Mouse (Mus musculus): Measurements from ENCODE around the gene Crybg2. TPM values are rescaled to one million over a fixed set of nuclear protein-coding genes. Genes with fewer than 3 reads are reported as not detected.

Gene Crybg2
- polyA plus RNA-seq, 1 experiment: not detected

GRCm38 (mm10) chr4:134123680-134124551 lies 63.3 kb downstream of the Crybg2 start:
- peaks cover 5% of the 10 kb centered on the region for H3K36me3 ChIP-seq (ENCODE audit: control insufficient read depth, insufficient read depth)

GRCm38 (mm10) chr4:134125383-134126060 lies 64.9 kb downstream of the Crybg2 start:
- peaks cover 17% of the 10 kb centered on the region for H3K79me2 ChIP-seq (ENCODE audit: control insufficient read depth, insufficient read depth)
- peaks cover 5% of the 10 kb centered on the region for H3K36me3 ChIP-seq (ENCODE audit: control insufficient read depth, insufficient read depth)
- no peak overlapping the region for H3K4me3 ChIP-seq (ENCODE audit: insufficient read depth, poor library complexity, severe bottlenecking)
- TF ChIP-seq CEBPB (IDR thresholded peaks at IDR 0.05; ENCODE audit: low read depth): no peak
- no peak for TF ChIP-seq USF1 (IDR thresholded peaks at IDR 0.05; ENCODE audit: low read depth)
- no peak for TF ChIP-seq MYOD1 (IDR thresholded peaks at IDR 0.05; ENCODE audit: control insufficient read depth, insufficient read length, low read depth)
- no peak for TF ChIP-seq CTCF (IDR thresholded peaks at IDR 0.05; ENCODE audit: control insufficient read depth, insufficient read depth, insufficient read length)
- no peak for TF ChIP-seq FOSL1 (IDR thresholded peaks at IDR 0.05; ENCODE audit: insufficient read depth, low read length, poor library complexity, severe bottlenecking)
- TF ChIP-seq MYOG (IDR thresholded peaks at IDR 0.05; ENCODE audit: control insufficient read depth, extremely low read depth, insufficient read length): no peak
- TF ChIP-seq MAX (IDR thresholded peaks at IDR 0.05): no peak
- H3K27me3 ChIP-seq (ENCODE audit: control insufficient read depth, insufficient read depth, insufficient read length): no peaks in the 10 kb centered on the region
- H3ac ChIP-seq (ENCODE audit: control insufficient read depth, insufficient read length, low read depth): no peak overlapping the region
- peaks cover 8% of the 10 kb centered on the region for H3K79me3 ChIP-seq (ENCODE audit: low read depth)

More at GRCm38 (mm10) chr4:134123680-134124551, 63.3 kb downstream of the Crybg2 start:
- peaks cover 17% of the 10 kb centered on the region for H3K79me2 ChIP-seq (ENCODE audit: control insufficient read depth, insufficient read depth)
- no peak overlapping the region for H3ac ChIP-seq (ENCODE audit: control insufficient read depth, insufficient read length, low read depth)
- H3K4me3 ChIP-seq (ENCODE audit: insufficient read depth, poor library complexity, severe bottlenecking): no peak overlapping the region
- TF ChIP-seq MYOD1 (IDR thresholded peaks at IDR 0.05; ENCODE audit: control insufficient read depth, insufficient read length, low read depth): peak; percentile 13
- no peak for TF ChIP-seq MYOG (IDR thresholded peaks at IDR 0.05; ENCODE audit: control insufficient read depth, extremely low read depth, insufficient read length)
- TF ChIP-seq CTCF (IDR thresholded peaks at IDR 0.05; ENCODE audit: control insufficient read depth, insufficient read depth, insufficient read length): peak; percentile 85
- no peak for TF ChIP-seq USF1 (IDR thresholded peaks at IDR 0.05; ENCODE audit: low read depth)
- peak; percentile 27 for TF ChIP-seq MAX (IDR thresholded peaks at IDR 0.05)
- no peak for TF ChIP-seq FOSL1 (IDR thresholded peaks at IDR 0.05; ENCODE audit: insufficient read depth, low read length, poor library complexity, severe bottlenecking)
- peaks cover 8% of the 10 kb centered on the region for H3K79me3 ChIP-seq (ENCODE audit: low read depth)
- no peaks in the 10 kb centered on the region for H3K27me3 ChIP-seq (ENCODE audit: control insufficient read depth, insufficient read depth, insufficient read length)

- Histone ChIP-seq H3ac (ENCODE audit: control insufficient read depth, insufficient read length, low read depth) (no peak overlapping the region), H3K27me3 (ENCODE audit: control insufficient read depth, insufficient read depth, insufficient read length) (no peaks in the 10 kb centered on the region), H3K79me3 (ENCODE audit: low read depth) (peaks cover 8% of the 10 kb centered on the region), H3K4me3 (ENCODE audit: insufficient read depth, poor library complexity, severe bottlenecking) (no peak overlapping the region), H3K79me2 (ENCODE audit: control insufficient read depth, insufficient read depth) (peaks cover 17% of the 10 kb centered on the region), H3K36me3 (ENCODE audit: control insufficient read depth, insufficient read depth) (peaks cover 5% of the 10 kb centered on the region)
- no peak for TF ChIP-seq MYOD1 (IDR thresholded peaks at IDR 0.05; ENCODE audit: control insufficient read depth, insufficient read length, low read depth)
- TF ChIP-seq MYOG (IDR thresholded peaks at IDR 0.05; ENCODE audit: control insufficient read depth, extremely low read depth, insufficient read length): no peak
- no peak for TF ChIP-seq FOSL1 (IDR thresholded peaks at IDR 0.05; ENCODE audit: insufficient read depth, low read length, poor library complexity, severe bottlenecking)
- no peak for TF ChIP-seq MAX (IDR thresholded peaks at IDR 0.05)
- no peak for TF ChIP-seq USF1 (IDR thresholded peaks at IDR 0.05; ENCODE audit: low read depth)
- TF ChIP-seq CTCF (IDR thresholded peaks at IDR 0.05; ENCODE audit: control insufficient read depth, insufficient read depth, insufficient read length): no peak
- no peak for TF ChIP-seq CEBPB (IDR thresholded peaks at IDR 0.05; ENCODE audit: low read depth)
Measured at GRCm38 (mm10) chr4:134126300-134127120, 65.9 kb downstream of the Crybg2 start.

GRCm38 (mm10) chr4:134127121-134127455 lies 66.5 kb downstream of the Crybg2 start:
- no peak for TF ChIP-seq MAX (IDR thresholded peaks at IDR 0.05)
- no peak for TF ChIP-seq FOSL1 (IDR thresholded peaks at IDR 0.05; ENCODE audit: insufficient read depth, low read length, poor library complexity, severe bottlenecking)
- no peak for TF ChIP-seq USF1 (IDR thresholded peaks at IDR 0.05; ENCODE audit: low read depth)
- no peak for TF ChIP-seq CTCF (IDR thresholded peaks at IDR 0.05; ENCODE audit: control insufficient read depth, insufficient read depth, insufficient read length)
- TF ChIP-seq MYOG (IDR thresholded peaks at IDR 0.05; ENCODE audit: control insufficient read depth, extremely low read depth, insufficient read length): no peak
- TF ChIP-seq MYOD1 (IDR thresholded peaks at IDR 0.05; ENCODE audit: control insufficient read depth, insufficient read length, low read depth): no peak
- no peak for TF ChIP-seq CEBPB (IDR thresholded peaks at IDR 0.05; ENCODE audit: low read depth)
- peaks cover 5% of the 10 kb centered on the region for H3K36me3 ChIP-seq (ENCODE audit: control insufficient read depth, insufficient read depth)
- no peak overlapping the region for H3ac ChIP-seq (ENCODE audit: control insufficient read depth, insufficient read length, low read depth)
- peaks cover 8% of the 10 kb centered on the region for H3K79me3 ChIP-seq (ENCODE audit: low read depth)
- H3K4me3 ChIP-seq (ENCODE audit: insufficient read depth, poor library complexity, severe bottlenecking): no peak overlapping the region
- no peaks in the 10 kb centered on the region for H3K27me3 ChIP-seq (ENCODE audit: control insufficient read depth, insufficient read depth, insufficient read length)
- H3K79me2 ChIP-seq (ENCODE audit: control insufficient read depth, insufficient read depth): peaks cover 17% of the 10 kb centered on the region

- TF ChIP-seq MAX (IDR thresholded peaks at IDR 0.05) (no peak), MYOG (IDR thresholded peaks at IDR 0.05; ENCODE audit: control insufficient read depth, extremely low read depth, insufficient read length) (no peak), CTCF (IDR thresholded peaks at IDR 0.05; ENCODE audit: control insufficient read depth, insufficient read depth, insufficient read length) (no peak)
- Histone ChIP-seq H3K79me3 (ENCODE audit: low read depth) (peaks cover 8% of the 10 kb centered on the region), H3K27me3 (ENCODE audit: control insufficient read depth, insufficient read depth, insufficient read length) (no peaks in the 10 kb centered on the region), H3K4me3 (ENCODE audit: insufficient read depth, poor library complexity, severe bottlenecking) (peak overlapping the region; percentile 64), H3ac (ENCODE audit: control insufficient read depth, insufficient read length, low read depth) (peak overlapping the region; percentile 72), H3K79me2 (ENCODE audit: control insufficient read depth, insufficient read depth) (peaks cover 17% of the 10 kb centered on the region), H3K36me3 (ENCODE audit: control insufficient read depth, insufficient read depth) (peaks cover 5% of the 10 kb centered on the region)
Measured at GRCm38 (mm10) chr4:134127793-134128192, 67.2 kb downstream of the Crybg2 start.
